Mouse (Mus musculus): ENCODE measurements around the gene Cytl1.

The Cytl1 gene

GRCm38 (mm10) chr5:37770870-37771269 lies 35.6 kb downstream of the Cytl1 start:
- no peak for DNase-seq

DNA sequence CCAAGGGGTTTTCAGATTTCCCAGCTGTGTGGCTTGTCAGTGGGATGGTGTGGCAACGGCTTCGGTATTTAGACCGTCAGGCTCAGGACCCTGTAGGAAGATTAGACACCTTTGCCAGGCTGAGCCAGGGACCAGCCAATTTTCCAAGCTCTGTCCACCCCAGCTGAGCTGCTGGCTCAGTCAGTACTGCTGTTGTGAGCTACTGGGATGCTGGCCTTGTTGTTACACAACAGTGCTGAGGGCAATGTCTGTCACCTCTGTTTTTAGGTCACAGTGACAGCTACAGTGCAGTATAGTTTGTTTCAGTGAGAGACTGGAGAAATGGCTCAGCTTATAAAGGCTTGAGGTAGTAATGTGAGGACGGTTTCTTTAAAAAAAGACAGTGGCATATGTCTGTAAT lies 38.7 kb downstream of the Cytl1 start:
- no peak for DNase-seq

- no peak for DNase-seq
Observed at GRCm38 (mm10) chr5:37775681-37776080, 40.4 kb downstream of the Cytl1 start.

DNA sequence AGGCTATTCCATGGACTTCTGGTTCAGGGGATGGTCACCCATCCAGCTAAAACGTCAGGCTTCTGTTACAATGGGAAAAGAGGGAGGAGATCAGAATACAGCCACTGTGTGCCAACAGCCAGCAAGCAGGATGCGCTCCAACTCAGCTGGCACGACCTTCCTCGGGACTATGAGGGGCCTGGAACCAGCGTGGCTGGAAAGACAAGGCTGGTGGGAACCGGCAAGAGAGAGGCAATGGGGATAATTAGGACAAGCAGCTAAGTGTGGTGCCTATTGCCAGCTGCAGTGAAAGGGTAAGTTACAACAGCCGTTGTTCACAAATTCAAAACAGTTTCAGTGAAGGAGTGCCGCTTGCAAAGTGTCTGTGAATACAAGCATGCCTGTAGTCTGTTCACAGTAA lies 48.0 kb downstream of the Cytl1 start:
- DNase-seq: no peak

- no peak for DNase-seq
Observed at GRCm38 (mm10) chr5:37784847-37785391, 49.6 kb downstream of the Cytl1 start.
